Mouse (Mus musculus) mature B cell (primary cell): Measurements from ENCODE around the gene Ado.

Source experiments
- in situ Hi-C: fragments of 300-500 bp; cut with MboI; formaldehyde crosslinking; loops from 2 replicates; pipeline ENCODE4 v1.14.3; 2019

Gene Ado

GRCm38 (mm10) chr10:67548877-67549731, at the start of gene Ado:
Ado (minus strand) TSS chr10:67548955.
- in situ Hi-C loops, result no loop called here

GRCm38 (mm10) chr10:67595278-67595677, 46.5 kb upstream of the Ado start:
- in situ Hi-C loops, result no loop called here

DNA sequence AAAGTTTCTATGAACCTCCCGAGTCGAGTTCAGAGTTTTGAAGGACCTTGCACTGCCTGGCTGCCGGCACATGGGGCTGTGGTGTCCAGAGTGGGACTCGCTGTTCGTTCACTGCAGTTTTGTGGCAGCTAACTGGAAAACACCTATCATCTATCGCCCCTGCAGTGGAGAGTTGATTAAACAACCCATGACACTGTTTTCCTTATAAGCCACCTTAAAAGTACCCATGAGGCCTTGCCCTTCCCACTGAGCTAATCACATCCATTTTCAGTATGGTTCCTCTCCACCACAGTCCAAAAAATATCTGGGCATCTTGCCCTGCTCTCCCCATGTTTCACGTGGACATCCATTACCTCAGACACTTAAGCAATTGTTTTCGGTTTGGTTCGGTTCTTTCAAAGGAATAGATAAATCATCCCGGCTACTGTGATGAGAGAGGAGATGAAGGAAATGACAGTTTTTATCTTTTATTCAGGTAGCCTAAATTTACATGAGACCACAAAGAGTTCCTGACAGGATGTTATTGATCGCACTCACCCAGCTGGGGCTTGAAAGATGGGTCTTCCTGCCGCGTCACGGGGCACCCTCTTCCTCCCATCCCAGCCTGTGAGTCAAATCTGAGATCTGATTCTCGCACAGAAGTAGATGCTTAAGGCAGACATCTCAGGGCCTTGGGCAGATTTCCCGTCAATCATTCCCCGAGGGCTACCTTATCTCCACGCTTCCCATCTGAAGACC, 37.3 kb upstream of the Ado start:
- in situ Hi-C loops, result no loop called here

GRCm38 (mm10) chr10:67581698-67582285, 33.0 kb upstream of the Ado start:
- in situ Hi-C loops, result no loop called here

DNA sequence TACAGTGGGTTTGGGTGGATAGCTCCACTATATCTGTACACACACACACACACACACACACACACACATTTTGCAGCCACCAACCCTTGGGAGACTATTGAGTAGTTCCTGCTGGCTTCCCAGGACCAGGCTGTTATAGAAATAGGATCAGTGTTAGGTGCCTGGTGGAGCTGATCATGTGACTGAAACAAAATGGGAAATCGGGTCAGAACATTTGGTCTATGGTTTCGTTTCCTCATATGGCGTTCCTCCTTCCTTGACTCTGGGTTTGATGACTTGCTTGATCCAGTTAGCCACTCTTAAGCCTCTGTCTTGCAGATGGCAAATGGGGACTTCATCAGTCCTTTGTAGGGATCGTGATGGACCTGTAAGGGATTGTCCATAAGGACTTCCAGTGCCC, 31.1 kb upstream of the Ado start:
- in situ Hi-C loops, result no loop called here

DNA sequence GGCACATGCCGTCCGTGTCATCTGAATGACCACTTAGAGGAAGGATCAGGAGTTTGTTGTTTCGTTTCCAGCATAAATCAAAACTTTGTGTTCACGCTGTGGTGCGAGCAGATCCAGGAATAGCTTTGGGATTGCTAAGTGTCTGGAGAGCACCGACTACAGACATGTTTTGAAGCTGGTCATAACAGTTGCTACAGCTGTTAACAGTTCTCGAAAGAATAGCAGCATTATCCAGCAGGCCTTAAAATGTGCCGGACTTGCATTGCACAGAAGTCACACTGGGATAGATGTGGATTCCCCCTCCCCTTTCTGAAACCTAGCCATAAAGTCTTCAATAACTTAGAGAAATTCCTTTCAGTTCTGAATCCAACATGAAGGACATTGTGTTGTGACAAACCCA, 24.6 kb upstream of the Ado start:
- in situ Hi-C loops, result no loop called here

- in situ Hi-C loops, result no loop called here
Observed at GRCm38 (mm10) chr10:67571443-67571842, 22.7 kb upstream of the Ado start.

GRCm38 (mm10) chr10:67569539-67569938, 20.8 kb upstream of the Ado start:
- in situ Hi-C loops, result no loop called here

- in situ Hi-C loops, result no loop called here
Observed at GRCm38 (mm10) chr10:67566104-67566503, 17.3 kb upstream of the Ado start.

DNA sequence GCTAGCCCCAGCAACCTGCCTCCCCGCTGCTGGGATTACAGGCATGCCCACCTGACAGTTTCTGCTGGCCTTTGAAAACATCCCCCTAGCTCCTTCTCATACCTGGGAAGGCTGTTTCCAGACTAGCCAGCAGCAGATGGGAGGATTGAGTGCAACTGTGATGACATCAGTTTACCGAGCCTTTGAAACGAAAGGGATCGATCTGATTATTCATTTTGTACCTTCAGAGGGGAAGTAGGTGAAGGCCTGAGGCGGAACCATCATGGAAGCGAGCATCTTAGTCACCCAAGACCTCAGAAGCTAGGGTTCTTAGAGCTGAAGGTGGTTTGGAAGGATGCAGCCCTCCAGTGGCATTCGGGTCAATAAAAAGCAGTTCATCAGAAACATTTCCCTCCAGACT, 15.8 kb upstream of the Ado start:
- in situ Hi-C loops, result no loop called here

DNA sequence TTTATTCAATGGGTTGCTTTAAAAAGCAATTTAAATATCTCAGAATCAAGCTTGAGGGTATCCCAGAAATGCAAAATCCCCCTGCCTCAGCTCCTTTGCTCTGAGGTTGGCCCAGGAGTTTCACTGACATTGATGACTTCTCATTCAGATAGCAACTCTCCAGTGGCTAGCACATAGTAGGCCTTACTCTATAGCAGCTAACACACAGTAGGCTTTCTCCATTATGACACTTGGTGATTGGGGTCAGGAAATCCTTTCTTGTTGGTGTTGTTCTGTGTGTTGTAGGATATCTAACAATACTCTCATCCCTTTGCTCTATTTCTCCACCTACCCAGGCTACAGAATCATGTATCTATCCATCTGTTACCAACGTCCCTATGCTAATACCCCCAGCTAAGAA, 12.4 kb upstream of the Ado start:
- in situ Hi-C loops, result no loop called here

GRCm38 (mm10) chr10:67559765-67560394, 11.1 kb upstream of the Ado start:
- in situ Hi-C loops, result no loop called here

- in situ Hi-C loops, result no loop called here
Observed at GRCm38 (mm10) chr10:67558053-67558452, 9.3 kb upstream of the Ado start.

DNA sequence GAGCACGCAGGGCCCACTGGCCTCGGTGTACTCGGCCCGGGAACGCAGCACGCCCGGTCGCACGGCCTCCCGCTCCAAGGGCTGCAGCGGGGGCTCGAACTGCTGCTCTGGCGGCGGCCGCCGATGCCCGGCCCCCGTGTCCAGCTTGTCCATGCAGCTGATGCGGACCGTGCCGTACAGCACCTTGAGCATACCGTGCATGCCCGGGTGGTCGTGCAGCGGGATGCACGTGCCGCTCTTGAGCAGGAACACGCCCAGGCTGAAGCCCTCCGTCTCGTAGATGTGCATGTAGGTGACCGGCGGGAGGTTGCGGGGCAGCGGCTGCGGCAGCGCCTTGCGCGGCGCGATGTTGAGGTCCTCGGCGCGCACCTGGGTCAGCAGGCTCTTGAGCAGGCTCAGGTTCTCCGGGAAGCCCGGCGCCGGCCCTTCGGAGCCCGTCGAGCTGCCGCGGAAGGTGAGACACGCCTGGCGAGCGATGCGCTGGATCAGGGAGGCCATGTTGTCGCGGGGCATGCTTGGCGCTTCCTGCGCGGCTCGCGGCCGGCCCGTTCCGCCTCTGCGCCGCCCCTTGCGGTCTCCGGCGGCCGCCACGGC, 397 bp downstream of the Ado start:
- in situ Hi-C loops, result no loop called here

- in situ Hi-C loops, result no loop called here
Observed at GRCm38 (mm10) chr10:67547850-67548260, 900 bp downstream of the Ado start.

GRCm38 (mm10) chr10:67540591-67540990, 8.2 kb downstream of the Ado start:
- in situ Hi-C loops, result loop anchor here (5.0 kb wide), 1 partner anchor 97 kb away; no protein-coding TSS in a partner anchor

DNA sequence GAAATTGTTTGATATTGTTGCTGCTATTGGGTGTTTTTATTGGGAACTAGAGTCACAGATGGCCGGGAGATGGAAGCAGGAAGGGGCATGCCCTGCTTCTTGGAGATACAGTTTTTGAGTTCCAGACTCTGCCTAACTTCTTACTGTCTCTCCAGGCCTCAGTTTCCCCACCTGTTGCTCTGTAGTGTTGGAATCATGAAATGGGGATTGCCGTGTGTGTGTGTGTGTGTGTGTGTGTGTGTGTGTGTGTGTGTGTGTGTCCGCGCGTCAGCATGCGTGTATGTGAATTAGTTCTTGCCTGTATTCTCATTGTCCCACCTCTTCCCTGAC, 9.4 kb downstream of the Ado start:
- in situ Hi-C loops, result loop anchor here (10.0 kb wide), 2 partner anchors 185 to 225 kb away; no protein-coding TSS in a partner anchor

DNA sequence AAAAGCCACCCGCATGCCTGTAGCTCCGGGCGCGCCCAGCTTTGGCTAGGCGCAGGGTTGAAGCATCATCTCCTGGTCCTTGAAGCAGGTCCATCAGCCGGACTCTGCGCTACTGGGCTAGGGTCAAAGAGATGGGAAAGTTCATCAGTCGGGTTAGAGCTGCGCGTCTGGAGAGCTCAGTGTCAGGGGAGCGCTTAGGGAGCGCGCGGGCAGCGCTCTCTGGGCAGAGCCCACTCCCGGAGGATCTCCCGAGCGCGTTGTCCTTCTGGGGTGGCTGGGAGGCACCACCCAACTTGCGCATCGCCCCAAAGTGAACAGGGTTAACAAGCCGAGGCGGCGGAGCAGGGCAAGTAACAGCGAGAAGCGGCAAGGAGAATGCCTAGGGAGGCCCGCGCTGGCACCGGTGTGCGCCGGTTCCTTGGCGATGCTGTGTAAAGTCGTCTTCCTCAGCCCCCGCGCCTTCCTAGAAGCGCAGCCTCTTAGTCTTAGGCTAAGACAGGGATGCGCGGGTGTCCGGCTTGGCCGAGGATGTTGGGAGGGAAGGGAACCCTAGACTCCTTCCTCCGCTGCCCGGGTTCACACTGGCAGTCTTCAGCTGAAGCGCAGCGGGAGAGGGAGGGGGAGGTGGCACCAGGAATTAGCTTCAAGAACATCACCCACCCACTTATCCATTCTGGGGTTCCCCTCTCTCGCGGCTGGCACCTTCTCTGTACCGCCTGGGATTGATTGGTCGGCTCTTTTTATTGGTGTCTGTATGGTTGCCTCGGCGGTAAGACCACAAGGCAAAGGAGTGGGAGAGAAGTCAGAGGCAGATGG, 10.0 kb downstream of the Ado start:
- in situ Hi-C loops, result loop anchor here (10.0 kb wide), 2 partner anchors 186 to 226 kb away; no protein-coding TSS in a partner anchor

DNA sequence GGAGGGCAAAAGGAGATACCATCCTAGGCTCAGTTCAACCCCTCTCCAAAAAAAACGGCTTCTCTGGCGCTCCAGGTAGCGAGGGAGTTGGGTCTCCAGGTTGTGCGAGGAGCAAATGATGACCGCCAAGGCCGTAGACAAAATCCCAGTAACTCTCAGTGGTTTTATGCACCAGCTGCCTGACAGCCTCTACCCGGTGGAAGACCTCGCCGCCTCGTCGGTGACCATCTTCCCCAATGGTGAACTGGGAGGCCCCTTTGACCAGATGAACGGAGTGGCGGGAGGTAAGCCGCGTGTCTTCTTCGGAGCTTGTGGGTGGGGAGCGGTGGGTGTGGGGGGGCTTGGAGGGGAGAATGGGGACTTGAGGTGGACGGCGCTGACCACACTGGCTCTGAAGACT, 10.6 kb downstream of the Ado start:
- in situ Hi-C loops, result loop anchor here (10.0 kb wide), 2 partner anchors 187 to 227 kb away; no protein-coding TSS in a partner anchor

GRCm38 (mm10) chr10:67537151-67537994, 11.4 kb downstream of the Ado start:
- in situ Hi-C loops, result loop anchor here (10.0 kb wide), 2 partner anchors 187 to 227 kb away; no protein-coding TSS in a partner anchor
